Mouse (Mus musculus) midbrain, embryonic 10.5 days (tissue): Measurements from ENCODE around the gene Cenpm. TPM values are rescaled to one million over a fixed set of nuclear protein-coding genes. Genes with fewer than 3 reads are reported as not detected.
"Not testable (repeated sequence)": the region's sequence is repeated elsewhere in the genome, so short reads cannot be mapped to it uniquely, and the experiment has no call there.

Experiments
- DNase-seq: peaks from one replicate; pipeline ENCODE4 v3.0.0-alpha.2; 2017; ENCODE audit warnings: low spot score
- H3K27ac ChIP-seq: fragments of 300-500 bp; sonication (generic); replicated peaks from 2 replicates; pipeline ENCODE4 v1.5.1; 2016; ENCODE audit warnings: mild to moderate bottlenecking
- H3K27me3 ChIP-seq: fragments of 300-500 bp; sonication (generic); 2 replicates; pipeline ENCODE4 v1.6.1; 2016; ENCODE audit warnings: low read depth, mild to moderate bottlenecking; ENCODE audit not compliant: poor library complexity, severe bottlenecking
- H3K36me3 ChIP-seq: fragments of 300-500 bp; sonication (generic); 2 replicates; pipeline ENCODE4 v1.6.1; 2016; ENCODE audit warnings: mild to moderate bottlenecking, moderate library complexity
- H3K4me1 ChIP-seq: fragments of 300-500 bp; sonication (generic); 2 replicates; pipeline ENCODE4 v1.6.1; 2016
- H3K4me3 ChIP-seq: fragments of 300-500 bp; sonication (generic); 2 replicates; pipeline ENCODE4 v1.5.1; 2016; ENCODE audit warnings: mild to moderate bottlenecking, moderate library complexity
- H3K9me3 ChIP-seq: fragments of 300-500 bp; sonication (generic); replicated peaks from 2 replicates; pipeline ENCODE4 v1.6.1; 2016; ENCODE audit warnings: mild to moderate bottlenecking
- WGBS: fragments of 180-500 bp; shearing (Covaris S2); methylation state at CpG from one replicate; pipeline ENCODE4 v1.1.7; 2016; 5-methylcytosine and 5-hydroxymethylcytosine counted together
- polyA plus RNA-seq: library from polyadenylated mRNA; unstranded; fragments of >200 nt; fragmentation: Nextera tagmentation; extraction: Ambion mirVana; gene quantifications from 2 replicates; pipeline ENCODE4 v1.2.1, GENCODE M21; 2016

Gene Cenpm
- polyA plus RNA-seq, 1 experiment from 2014 or later, result 94.9 TPM

- no peaks in the 10 kb centered on the region for H3K36me3 ChIP-seq
- WGBS, result 84% methylated on average over 9 of the region's 9 CpGs
- no peak overlapping the region for H3K4me3 ChIP-seq
- peak overlapping the region; percentile 74 for H3K27ac ChIP-seq
- H3K9me3 ChIP-seq, result no peaks in the 10 kb centered on the region
- DNase-seq, result no peak
- H3K27me3 ChIP-seq, result peaks cover 25% of the 10 kb centered on the region
- H3K4me1 ChIP-seq, result peaks cover 52% of the 10 kb centered on the region
These were observed 24.2 kb upstream of the Cenpm start for GRCm38 (mm10) chr15:82268783-82269182.

GRCm38 (mm10) chr15:82268185-82268584 is 23.6 kb upstream of the Cenpm start:
- no peak overlapping the region for H3K4me3 ChIP-seq
- 12% methylated on average over 3 of the region's 3 CpGs for WGBS
- no peaks in the 10 kb centered on the region for H3K36me3 ChIP-seq
- H3K9me3 ChIP-seq, result no peaks in the 10 kb centered on the region
- DNase-seq, result peak; percentile 69
- H3K27me3 ChIP-seq, result peaks cover 19% of the 10 kb centered on the region
- peaks cover 47% of the 10 kb centered on the region for H3K4me1 ChIP-seq
- H3K27ac ChIP-seq, result peak overlapping the region; percentile 74

GRCm38 (mm10) chr15:82266356-82266755 is 21.8 kb upstream of the Cenpm start:
- peaks cover 40% of the 10 kb centered on the region for H3K4me1 ChIP-seq
- peak; percentile 72 for DNase-seq
- H3K4me3 ChIP-seq, result no peak overlapping the region
- whole genome bisulfite sequencing, result 17% methylated on average over 6 of the region's 6 CpGs
- H3K9me3 ChIP-seq, result no peaks in the 10 kb centered on the region
- no peaks in the 10 kb centered on the region for H3K36me3 ChIP-seq
- peaks cover under 1% of the 10 kb centered on the region; the same call in 1 of the 2 replicates for H3K27me3 ChIP-seq
- H3K27ac ChIP-seq, result no peak overlapping the region

- H3K9me3 ChIP-seq, result no peaks in the 10 kb centered on the region
- H3K27ac ChIP-seq, result no peak overlapping the region
- H3K4me1 ChIP-seq, result peaks cover 29% of the 10 kb centered on the region
- peak; percentile 76 for DNase-seq
- peaks cover 11% of the 10 kb centered on the region for H3K27me3 ChIP-seq
- H3K36me3 ChIP-seq, result no peaks in the 10 kb centered on the region
- 13% methylated on average over 16 of the region's 16 CpGs for WGBS
- no peak overlapping the region for H3K4me3 ChIP-seq
These were observed 15.0 kb upstream of the Cenpm start for GRCm38 (mm10) chr15:82259510-82259909.

- H3K4me1 ChIP-seq, result peaks cover 28% of the 10 kb centered on the region
- 20% methylated on average over 10 of the region's 10 CpGs for WGBS
- no peaks in the 10 kb centered on the region for H3K9me3 ChIP-seq
- peak; percentile 60 for DNase-seq
- peak overlapping the region; percentile 45 for H3K4me3 ChIP-seq
- peak overlapping the region; percentile 76 for H3K27ac ChIP-seq
- H3K27me3 ChIP-seq, result peaks cover 11% of the 10 kb centered on the region
- H3K36me3 ChIP-seq, result no peaks in the 10 kb centered on the region
These were observed 11.4 kb upstream of the Cenpm start for GRCm38 (mm10) chr15:82255944-82256383.

- H3K9me3 ChIP-seq, result no peaks in the 10 kb centered on the region
- no peaks in the 10 kb centered on the region for H3K36me3 ChIP-seq
- 45% methylated on average over 4 of the region's 4 CpGs for WGBS
- peaks cover 7% of the 10 kb centered on the region for H3K27me3 ChIP-seq
- no peak overlapping the region for H3K4me3 ChIP-seq
- no peak for DNase-seq
- H3K27ac ChIP-seq, result peak overlapping the region; percentile 76; the same call in 1 of the 2 replicates
- peaks cover 28% of the 10 kb centered on the region for H3K4me1 ChIP-seq
These were observed 10.7 kb upstream of the Cenpm start for GRCm38 (mm10) chr15:82255248-82255647.

- WGBS, result 89% methylated on average over 6 of the region's 6 CpGs
- Histone ChIP-seq H3K4me1 (peaks cover 25% of the 10 kb centered on the region), H3K27me3 (no peaks in the 10 kb centered on the region), H3K27ac (no peak within 1 kb of the TSS), H3K9me3 (no peaks in the 10 kb centered on the region), H3K4me3 (no peak within 1 kb of the TSS), H3K36me3 (no peaks in the 10 kb centered on the region)
- DNase-seq, result no peak
These were observed 7.5 kb upstream of the Cenpm start, which contains the start of gene 1500009C09Rik for GRCm38 (mm10) chr15:82252097-82252496. TSS of gene 1500009C09Rik (plus strand) at chr15:82252397.

GRCm38 (mm10) chr15:82251579-82251978 is 7.0 kb upstream of the Cenpm start:
- Histone ChIP-seq H3K4me3 (no peak overlapping the region), H3K9me3 (no peaks in the 10 kb centered on the region), H3K27me3 (no peaks in the 10 kb centered on the region), H3K27ac (no peak overlapping the region), H3K4me1 (peaks cover 20% of the 10 kb centered on the region), H3K36me3 (no peaks in the 10 kb centered on the region)
- no peak for DNase-seq
- WGBS, result 94% methylated on average over 3 of the region's 3 CpGs

- Histone ChIP-seq H3K27me3 (no peaks in the 10 kb centered on the region; the same call in 1 of the 2 replicates), H3K4me3 (no peak overlapping the region), H3K36me3 (no peaks in the 10 kb centered on the region), H3K9me3 (no peaks in the 10 kb centered on the region), H3K27ac (no peak overlapping the region), H3K4me1 (peaks cover 14% of the 10 kb centered on the region)
- 83% methylated on average over 3 of the region's 3 CpGs for WGBS
- no peak for DNase-seq
These were observed 2.7 kb upstream of the Cenpm start for GRCm38 (mm10) chr15:82247131-82247776.

- not testable (repeated sequence) for H3K9me3 ChIP-seq, H3K36me3 ChIP-seq, DNase-seq, H3K27me3 ChIP-seq
- Histone ChIP-seq H3K4me1 (peaks cover 14% of the 10 kb centered on the region), H3K27ac (peak overlapping the region; percentile 93), H3K4me3 (peak overlapping the region; percentile 69)
- 24% methylated on average over 9 of the region's 9 CpGs for WGBS
These were observed 235 bp upstream of the Cenpm start for GRCm38 (mm10) chr15:82244805-82245161.

GRCm38 (mm10) chr15:82243742-82244114 is 820 bp downstream of the Cenpm start:
- peaks cover 15% of the 10 kb centered on the region for H3K36me3 ChIP-seq
- no peaks in the 10 kb centered on the region for H3K9me3 ChIP-seq
- H3K27me3 ChIP-seq, result no peaks in the 10 kb centered on the region; the same call in 1 of the 2 replicates
- H3K4me1 ChIP-seq, result peaks cover 14% of the 10 kb centered on the region
- WGBS, result 10% methylated on average over 12 of the region's 12 CpGs
- H3K4me3 ChIP-seq, result peak overlapping the region; percentile 69
- DNase-seq, result no peak
- peak overlapping the region; percentile 93 for H3K27ac ChIP-seq

- 84% methylated on average over 3 of the region's 3 CpGs for WGBS
- Histone ChIP-seq H3K27ac (peak overlapping the region; percentile 93), H3K27me3 (no peaks in the 10 kb centered on the region; the same call in 1 of the 2 replicates), H3K9me3 (no peaks in the 10 kb centered on the region), H3K36me3 (peaks cover 20% of the 10 kb centered on the region), H3K4me3 (peak overlapping the region; percentile 69), H3K4me1 (peaks cover 14% of the 10 kb centered on the region)
- no peak for DNase-seq
These were observed 1.2 kb downstream of the Cenpm start for GRCm38 (mm10) chr15:82243311-82243710.

- WGBS, result 20% methylated on average over 5 of the region's 5 CpGs
- no peaks in the 10 kb centered on the region for H3K9me3 ChIP-seq
- H3K4me3 ChIP-seq, result no peak overlapping the region
- peaks cover 51% of the 10 kb centered on the region for H3K36me3 ChIP-seq
- H3K4me1 ChIP-seq, result no peaks in the 10 kb centered on the region; the same call in 1 of the 2 replicates
- peak; percentile 84 for DNase-seq
- no peaks in the 10 kb centered on the region for H3K27me3 ChIP-seq
- H3K27ac ChIP-seq, result no peak overlapping the region
These were observed 8.0 kb downstream of the Cenpm start for GRCm38 (mm10) chr15:82236565-82236964.
